Mouse (Mus musculus): ENCODE measurements around the gene Mkrn1.
"Not testable (repeated sequence)": the region's sequence is repeated elsewhere in the genome, so short reads cannot be mapped to it uniquely, and the experiment has no call there.

The Mkrn1 gene

GRCm38 (mm10) chr6:39378161-39378835 lies 42.0 kb downstream of the Mkrn1 start:
- DNase-seq: not testable (repeated sequence)

- DNase-seq: peak; percentile 88
Measured at GRCm38 (mm10) chr6:39377311-39377827, 42.9 kb downstream of the Mkrn1 start, which contains the start of gene Slc37a3. TSS of gene Slc37a3 (minus strand) at chr6:39377675.

GRCm38 (mm10) chr6:39376775-39377174 lies 43.5 kb downstream of the Mkrn1 start:
- no peak for DNase-seq

GRCm38 (mm10) chr6:39373301-39373955 lies 46.8 kb downstream of the Mkrn1 start:
- no peak for DNase-seq

DNA sequence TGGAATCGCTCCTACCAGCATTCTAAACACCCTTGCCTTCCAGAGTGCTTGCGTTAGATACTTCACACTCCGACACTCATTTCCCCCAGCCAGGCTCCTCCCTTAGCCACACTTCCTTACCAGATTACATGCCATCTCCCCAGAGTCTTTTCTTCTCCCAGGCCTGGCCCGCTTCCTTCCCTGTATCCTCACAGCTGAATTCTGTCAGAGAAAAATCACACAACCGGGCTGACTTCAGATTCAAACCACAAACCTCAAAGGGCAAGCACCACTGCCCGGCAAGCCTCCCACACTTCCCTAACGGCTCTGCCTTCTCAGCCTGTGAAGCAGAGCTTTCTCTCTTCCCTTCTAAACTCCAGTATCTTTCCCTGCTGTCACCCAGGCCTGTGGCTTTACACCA lies 47.5 kb downstream of the Mkrn1 start:
- no peak for DNase-seq

DNA sequence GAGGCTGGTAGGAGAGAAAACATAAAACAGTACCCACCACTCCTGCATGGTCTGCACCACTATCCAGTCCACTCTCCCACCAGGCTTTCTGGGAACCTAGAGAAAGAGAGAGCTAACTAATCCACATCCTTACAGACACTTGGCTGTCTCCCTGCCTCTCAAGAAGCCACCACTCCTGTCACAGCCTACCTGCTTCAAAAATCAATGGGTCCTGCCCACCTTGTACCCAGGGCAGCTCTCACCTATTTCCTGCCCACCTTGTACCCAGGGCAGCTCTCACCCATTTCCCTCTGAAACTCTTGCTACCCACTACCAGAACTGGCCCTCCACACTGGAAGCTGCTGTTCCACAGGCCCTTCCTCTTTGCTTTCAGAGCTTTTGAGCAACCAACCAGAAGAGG lies 48.2 kb downstream of the Mkrn1 start:
- DNase-seq: no peak

DNA sequence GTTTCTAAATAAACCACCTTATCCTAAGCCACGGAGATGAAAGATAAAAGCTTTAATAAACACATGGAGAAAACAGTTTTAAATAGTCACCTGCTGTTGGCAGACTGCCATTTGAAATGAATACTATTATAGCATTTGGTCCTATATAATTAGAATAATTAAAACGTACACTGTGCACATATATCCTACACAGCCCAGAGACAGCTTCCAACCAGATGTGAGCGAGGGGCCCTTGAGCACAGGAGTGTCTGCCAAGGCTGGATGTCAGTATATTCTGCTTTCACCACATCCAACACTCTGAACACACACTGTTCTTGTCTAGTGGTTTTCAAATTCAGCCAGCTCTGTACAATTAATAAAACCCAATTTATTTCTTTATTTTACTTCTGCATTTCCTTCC lies 50.6 kb downstream of the Mkrn1 start:
- DNase-seq: no peak

GRCm38 (mm10) chr6:39362684-39363083 lies 57.6 kb downstream of the Mkrn1 start:
- no peak for DNase-seq

GRCm38 (mm10) chr6:39359207-39359606 lies 61.1 kb downstream of the Mkrn1 start:
- DNase-seq: not testable (repeated sequence)

DNA sequence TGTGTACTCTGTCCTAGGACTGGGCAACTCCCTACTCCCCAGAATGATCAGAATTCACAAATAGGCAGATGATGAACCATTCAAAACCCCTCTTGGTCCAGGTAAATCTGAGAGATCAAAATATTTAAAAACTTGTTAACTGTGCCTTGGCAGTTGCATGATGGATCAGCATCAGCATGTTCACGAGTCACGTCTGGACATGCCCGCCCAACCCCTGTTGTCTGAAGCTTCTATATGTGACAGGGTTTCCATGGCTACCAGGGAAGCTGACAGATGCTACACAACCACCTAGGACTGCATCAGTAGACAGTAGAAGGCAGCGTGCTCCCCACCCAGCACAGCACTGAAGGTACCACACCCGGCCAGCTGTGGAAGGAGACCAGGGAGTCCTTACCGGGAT lies 71.3 kb downstream of the Mkrn1 start:
- no peak for DNase-seq

GRCm38 (mm10) chr6:39347880-39348814 lies 72.1 kb downstream of the Mkrn1 start:
- DNase-seq: no peak
